Mouse (Mus musculus): ENCODE results near the gene Gatad2a.

- no peak for TF ChIP-seq CTCF (IDR thresholded peaks at IDR 0.05; ENCODE audit: low read depth, low read length)
- TF ChIP-seq POLR2A (IDR thresholded peaks at IDR 0.05; ENCODE audit: extremely low read depth, insufficient read depth, low read length): no peak
Measured at GRCm38 (mm10) chr8:69888244-69888866, 107.8 kb downstream of the Gatad2a start.
